Mouse (Mus musculus) lung, adult 18-20 months (tissue): ENCODE data around the gene D930020B18Rik.

Experiments
- DNase-seq, 2 experiments: peaks; one replicate each; pipeline ENCODE4 v3.0.0; 2022; ENCODE audit warnings: mixed read lengths in 2 of 2

Gene D930020B18Rik

DNA sequence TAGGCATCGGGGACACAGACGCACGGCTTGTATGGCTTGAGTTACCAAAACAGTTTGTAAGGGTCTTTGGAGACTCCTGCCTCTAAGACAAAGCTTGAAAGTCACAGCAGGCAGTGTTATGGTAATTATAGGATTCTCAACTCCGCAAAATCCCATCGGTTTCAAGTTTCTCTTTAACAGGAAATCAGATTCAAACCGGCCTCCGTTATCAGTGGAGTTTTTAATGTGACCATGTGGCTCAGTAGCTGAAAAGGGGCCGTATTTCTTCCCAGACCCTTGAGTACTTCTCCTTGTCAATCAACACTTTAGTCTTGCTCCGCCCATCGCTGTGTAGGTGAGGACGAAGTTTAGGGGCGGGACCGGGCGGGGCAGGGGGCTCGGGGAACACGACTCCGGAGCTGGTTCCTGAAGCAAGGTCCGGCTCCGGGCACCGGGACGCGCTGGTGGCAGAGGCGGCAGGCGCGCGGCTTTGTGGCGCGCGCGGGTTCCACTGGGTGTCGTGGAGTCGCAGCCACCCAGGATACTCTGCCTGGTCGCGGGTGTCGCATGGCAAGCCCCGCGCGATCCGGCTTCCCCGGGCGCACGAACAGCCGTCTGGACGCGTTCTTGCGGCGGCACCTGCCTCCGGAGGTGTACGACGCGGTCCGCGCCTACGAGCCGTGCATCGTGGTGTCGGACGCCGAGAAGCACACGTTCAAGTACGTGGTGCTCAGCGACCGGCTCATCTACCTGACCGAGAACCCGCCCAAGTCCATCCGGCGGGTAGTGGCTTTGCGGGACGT lies at the start of gene D930020B18Rik:
Gene D930020B18Rik (plus strand): TSS at position 317 of the 782 bp plus-strand sequence.
- DNase-seq, result peak; percentile 17 to 39

DNA sequence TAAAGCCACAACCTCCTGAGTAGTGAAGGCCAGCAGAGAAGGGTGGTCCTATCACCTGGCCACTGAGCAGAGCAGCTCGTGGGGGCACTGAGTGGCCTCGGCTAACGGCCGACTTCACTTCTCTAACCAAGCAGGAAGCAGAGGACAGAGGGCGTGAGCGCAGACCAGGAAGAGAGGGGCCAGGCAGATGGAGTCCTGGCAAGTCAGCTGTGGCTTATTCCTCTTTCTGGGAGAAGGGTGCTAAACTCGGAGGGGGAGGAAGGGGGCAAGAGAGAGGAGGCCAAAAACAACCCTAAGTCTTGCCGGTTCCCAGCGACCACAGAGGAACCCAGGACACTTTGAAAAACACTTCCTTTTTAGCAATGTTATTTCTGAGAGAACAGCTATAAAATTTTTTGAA lies 44.8 kb upstream of the D930020B18Rik start:
- DNase-seq, result no peak

DNA sequence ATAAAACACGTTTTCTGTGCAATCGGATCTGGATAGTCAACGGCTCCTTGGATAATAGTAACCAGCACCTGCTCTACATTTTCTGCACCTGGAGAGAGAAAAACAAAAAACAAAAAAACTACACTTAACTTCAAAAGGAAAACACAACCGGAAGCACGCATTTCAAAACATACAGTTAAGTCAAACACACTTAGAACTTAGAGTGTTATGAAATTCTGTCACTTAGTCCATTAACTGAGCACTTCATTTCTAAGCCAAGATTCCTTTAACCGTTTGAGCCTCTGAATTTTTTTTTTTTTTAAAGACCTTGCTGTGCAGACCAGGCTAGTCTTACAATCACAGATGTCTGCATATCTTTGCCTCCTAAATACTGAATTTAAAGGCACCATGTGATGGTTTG lies 40.1 kb upstream of the D930020B18Rik start:
- no peak for DNase-seq

DNA sequence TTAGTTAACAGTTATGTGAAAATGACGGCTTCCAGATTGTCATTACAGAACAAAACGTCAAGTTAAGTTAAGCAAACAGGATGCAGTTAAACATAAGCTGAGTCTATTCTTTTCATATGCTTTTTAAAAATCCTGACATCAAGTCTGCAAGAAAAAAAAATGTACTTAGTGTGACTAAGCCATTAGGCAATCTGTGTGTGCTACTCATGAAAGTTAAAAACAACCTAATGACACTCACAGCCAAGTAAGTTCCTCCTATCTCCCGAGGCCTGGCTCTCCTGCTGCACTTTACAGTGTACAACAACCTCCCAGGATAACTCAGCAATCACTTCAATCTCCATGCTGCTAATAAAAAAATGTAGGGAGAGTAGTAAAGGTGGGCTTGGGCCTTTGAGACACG lies 37.8 kb upstream of the D930020B18Rik start:
- no peak for DNase-seq

DNA sequence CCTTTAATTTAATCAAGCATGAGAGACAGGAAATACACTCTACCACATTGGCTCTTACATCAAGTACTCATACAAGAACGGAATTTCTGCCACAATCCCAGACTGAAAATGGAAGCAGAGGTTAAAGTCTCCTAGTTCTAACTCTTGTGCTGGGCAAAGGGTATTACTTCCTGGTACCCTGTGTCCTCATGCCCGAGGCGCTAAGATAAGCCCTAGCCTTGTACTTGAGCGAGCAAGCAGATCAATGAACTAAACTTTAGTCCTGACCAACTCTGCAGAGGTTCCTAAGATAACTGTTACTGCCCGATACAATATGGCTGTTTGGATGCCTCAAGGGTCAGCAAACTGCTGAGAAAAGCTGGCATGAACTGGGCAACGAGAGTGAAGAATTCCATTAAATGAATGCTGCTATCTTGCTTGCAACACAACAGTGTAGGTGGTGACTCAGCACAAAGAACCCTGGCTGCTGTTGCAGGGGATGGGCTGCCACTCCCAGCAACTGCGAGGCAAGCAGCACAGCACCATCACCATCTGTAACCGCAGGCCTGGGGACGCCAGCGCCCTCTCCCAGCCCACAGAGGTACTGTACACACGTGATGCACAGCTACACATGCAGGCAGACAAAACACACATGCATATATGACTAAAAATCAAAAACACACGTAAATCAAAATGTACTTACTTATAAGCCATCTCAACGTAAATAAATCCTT lies 36.6 kb upstream of the D930020B18Rik start:
- no peak for DNase-seq

DNA sequence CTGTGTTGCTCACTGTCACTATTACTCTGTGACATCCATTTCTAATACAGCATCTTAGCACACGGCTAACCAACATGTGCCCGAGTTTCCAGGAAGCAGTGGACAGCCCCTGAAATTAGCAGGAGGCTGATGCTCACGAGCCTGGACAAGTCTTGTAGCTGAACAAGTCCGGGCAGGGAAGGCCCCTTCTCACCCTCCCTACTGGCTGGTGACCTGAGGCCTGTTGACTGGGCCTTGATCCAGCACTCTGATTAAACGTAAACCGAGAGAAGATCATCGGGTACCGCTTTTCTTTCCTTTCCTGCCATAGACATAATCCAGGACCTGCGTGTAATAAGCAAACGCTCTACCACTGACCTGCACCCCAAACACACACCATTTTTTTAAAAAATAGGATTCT lies 33.2 kb upstream of the D930020B18Rik start:
- peak in 1 of 2 experiments; percentile 31 for DNase-seq

GRCm38 (mm10) chr10:121611587-121611986 lies 29.8 kb upstream of the D930020B18Rik start:
- no peak for DNase-seq

DNA sequence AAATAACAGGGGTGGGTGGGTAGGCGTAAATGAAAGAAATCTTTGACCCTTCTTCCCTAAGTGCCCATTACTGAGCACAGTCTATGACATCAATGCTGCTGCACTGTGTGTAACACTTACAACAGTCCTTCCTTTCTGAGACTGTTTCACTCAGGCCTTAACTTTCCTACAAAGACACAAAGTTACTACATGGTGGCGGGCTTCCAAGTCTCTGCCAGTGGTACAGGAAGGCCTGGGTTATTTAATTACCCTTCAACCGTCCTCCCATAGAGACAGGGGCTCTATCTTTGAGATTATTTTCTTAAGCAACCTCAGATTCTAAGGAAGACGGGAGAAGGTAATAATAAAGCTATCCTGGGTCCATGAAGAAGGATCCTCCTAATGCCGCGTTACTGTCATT lies 28.9 kb upstream of the D930020B18Rik start:
- DNase-seq, result no peak

DNA sequence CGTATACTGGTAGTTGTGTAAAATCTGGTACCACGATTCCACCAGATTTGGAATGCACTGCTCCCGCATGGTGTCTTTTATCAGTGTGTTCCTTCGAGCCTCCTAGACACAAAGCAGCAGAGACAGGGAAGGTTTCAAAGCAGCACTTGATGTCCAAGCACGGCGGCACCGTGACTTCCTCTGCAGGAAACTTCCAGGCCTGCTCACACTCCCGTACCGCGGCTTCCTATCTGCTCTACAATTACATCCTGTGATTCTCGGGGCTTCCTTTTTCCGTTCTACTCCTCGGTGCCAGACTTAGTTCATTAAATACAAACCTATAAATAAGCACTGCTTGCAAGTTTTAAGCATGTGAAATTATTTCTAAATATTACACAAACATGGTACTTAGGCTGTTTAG lies 27.8 kb upstream of the D930020B18Rik start:
- peak; percentile 63 to 71 for DNase-seq

- no peak for DNase-seq
Measured at GRCm38 (mm10) chr10:121615146-121615870, 26.1 kb upstream of the D930020B18Rik start.

GRCm38 (mm10) chr10:121615935-121616334 lies 25.5 kb upstream of the D930020B18Rik start:
- DNase-seq, result no peak

DNA sequence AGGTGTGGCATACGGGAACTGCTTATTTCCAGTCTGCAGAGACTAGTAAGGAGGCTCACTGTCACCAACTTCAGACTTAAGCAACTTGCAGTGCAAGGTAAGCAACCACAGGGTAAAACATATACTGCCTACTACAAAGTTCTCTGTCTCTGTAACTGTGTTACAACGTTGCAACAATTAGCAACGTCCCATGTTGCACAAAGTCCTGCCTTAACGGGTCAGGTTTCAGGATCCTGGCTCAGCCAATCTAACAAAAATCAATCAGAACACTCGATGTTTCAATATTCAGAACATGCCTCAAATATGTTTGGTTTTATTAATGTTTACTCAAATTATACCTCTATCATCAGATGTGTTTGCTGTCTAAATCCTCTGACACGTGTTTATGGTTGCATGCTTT lies 19.0 kb upstream of the D930020B18Rik start:
- no peak for DNase-seq

GRCm38 (mm10) chr10:121623670-121624069 lies 17.7 kb upstream of the D930020B18Rik start:
- DNase-seq, result peak in 1 of 2 experiments; percentile 34

GRCm38 (mm10) chr10:121625006-121625405 lies 16.4 kb upstream of the D930020B18Rik start:
- no peak for DNase-seq

DNA sequence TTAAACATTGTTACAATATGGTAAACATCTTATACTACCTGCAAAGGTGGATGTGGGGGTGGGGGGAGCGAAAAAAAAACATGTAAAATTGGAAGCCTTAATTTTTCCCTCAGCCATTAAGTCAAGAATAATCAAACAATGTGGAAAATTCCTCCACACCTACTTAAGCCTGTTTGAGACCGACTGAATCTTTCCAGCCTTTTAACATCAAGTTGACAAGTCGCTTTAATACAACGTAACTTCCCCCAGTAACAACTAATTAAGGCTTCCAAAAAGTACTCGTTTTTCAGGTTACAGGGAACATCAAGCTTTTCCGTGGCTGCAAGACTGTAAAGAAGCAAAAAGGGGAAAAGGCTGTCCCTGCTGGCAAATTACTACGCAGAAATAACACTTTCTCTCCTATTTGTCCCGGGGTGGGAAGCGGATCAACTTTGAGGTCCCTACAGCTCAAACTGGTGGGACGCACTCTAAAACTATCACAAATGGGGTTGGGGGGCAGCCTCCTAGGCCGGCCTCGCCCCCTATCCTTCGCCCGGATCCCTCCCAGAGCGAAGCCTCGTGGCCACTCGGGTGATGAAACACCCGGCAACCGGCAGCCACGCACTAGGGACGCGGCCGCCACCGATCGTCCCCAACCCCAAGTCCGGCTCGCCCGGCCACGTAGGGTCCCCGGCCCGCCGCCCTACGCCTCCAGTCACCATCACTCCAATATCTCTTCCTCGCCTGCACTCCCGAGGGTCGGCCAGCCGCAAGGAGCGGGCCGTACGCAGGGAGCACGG lies 15.8 kb upstream of the D930020B18Rik start:
- no peak for DNase-seq

- peak; percentile 98 to 99 for DNase-seq
Measured at GRCm38 (mm10) chr10:121626186-121626882, 15.1 kb upstream of the D930020B18Rik start, which contains the start of gene Xpot. Gene Xpot (minus strand): TSS chr10:121626332.

GRCm38 (mm10) chr10:121627216-121627852 lies 14.1 kb upstream of the D930020B18Rik start:
- DNase-seq, result no peak

DNA sequence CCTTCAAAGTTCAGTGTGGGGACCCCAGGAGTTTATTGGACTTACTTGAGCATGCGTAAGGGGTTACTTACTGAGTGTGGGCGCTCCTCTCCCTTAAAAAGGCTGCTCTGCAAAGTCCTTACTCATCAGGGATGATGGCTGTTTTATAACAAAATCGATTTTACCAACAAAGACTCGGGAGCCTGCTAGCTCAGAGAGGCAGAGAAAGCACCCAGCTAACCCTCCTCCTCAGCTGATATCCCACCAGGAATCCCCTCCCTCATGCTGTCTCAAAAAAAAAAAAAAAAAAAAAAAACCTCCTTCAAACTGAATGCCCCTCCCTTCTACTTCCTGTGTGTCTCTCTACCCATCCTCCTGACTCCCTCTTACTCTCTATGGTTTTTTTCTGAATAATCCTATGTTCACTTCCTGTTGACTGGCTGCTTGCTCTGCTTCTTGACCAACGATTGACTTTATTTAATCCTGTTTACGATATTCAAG lies 12.8 kb upstream of the D930020B18Rik start:
- DNase-seq, result no peak

DNA sequence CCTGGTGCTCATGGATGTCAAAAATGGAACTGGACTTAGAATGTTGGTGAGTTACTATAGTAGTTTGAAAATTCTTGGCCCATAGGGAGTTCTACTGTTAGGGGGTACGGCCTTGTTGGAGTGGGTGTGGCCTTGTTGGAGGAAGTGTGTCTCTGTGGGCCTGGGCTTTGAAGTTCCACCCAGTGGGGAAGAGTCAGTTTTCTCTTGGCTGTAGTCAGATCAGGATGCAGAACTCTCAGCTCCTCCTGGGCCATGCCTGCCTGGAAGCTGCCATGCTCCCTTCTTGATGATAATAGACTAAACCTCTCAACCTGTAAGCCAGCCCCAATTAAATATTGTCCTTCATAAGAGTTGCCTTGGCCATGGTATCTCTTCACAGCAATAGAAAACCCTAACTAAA lies 7.2 kb upstream of the D930020B18Rik start:
- no peak for DNase-seq

DNA sequence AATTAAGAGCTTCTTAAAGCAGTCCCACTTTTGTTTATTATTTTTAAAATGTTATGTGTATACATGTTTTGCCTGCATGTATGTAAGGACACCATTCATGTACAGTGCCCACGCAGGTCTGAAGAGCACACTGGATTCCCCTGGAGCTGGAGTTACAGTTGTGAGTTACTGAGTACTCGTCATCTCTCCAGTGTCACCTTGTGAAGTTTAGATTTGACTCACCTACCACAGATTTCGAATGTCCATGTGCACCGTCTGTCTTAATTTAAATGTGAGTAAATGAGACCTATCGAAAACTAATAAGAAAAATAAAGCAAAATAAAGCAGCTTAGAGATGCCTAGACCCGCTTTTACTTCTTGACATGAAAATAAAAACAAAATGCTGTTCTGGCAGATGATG lies 5.1 kb upstream of the D930020B18Rik start:
- no peak for DNase-seq

- DNase-seq, result no peak
Measured at GRCm38 (mm10) chr10:121639573-121639972, 1.8 kb upstream of the D930020B18Rik start.
